Mouse (Mus musculus) forebrain, embryonic 11.5 days (tissue): ENCODE measurements at regions not wholly inside any gene's neighbourhood (a gene's known extent, or its start where the extent isn't known, plus 50 kb on each side); places are given as distances from the start of the nearest gene placed in this dataset.
"Not testable (repeated sequence)": the region's sequence is repeated elsewhere in the genome, so short reads cannot be mapped to it uniquely, and the experiment has no call there.

Source experiments
- ATAC-seq: fragments of 200-750 bp; cut with Nextera tagmentation; replicated peaks from 2 replicates; pipeline ENCODE4 v1.8.0; 2017; ENCODE audit warnings: moderate TSS enrichment; ENCODE audit not compliant: low FRiP score
- DNase-seq: peaks from one replicate; pipeline ENCODE4 v3.0.0-alpha.2; 2017; ENCODE audit warnings: low spot score
- H3K27ac ChIP-seq: fragments of 300-500 bp; sonication (generic); 2 replicates; pipeline ENCODE4 v1.5.1; 2014; ENCODE audit warnings: low read depth, low read length
- H3K27me3 ChIP-seq: fragments of 300-500 bp; sonication (generic); 2 replicates; pipeline ENCODE4 v1.6.1; 2014; ENCODE audit warnings: mild to moderate bottlenecking, low read length, mixed read lengths; ENCODE audit not compliant: control insufficient read depth, insufficient read depth
- H3K36me3 ChIP-seq: fragments of 300-500 bp; sonication (generic); 2 replicates; pipeline ENCODE4 v1.6.1; 2014; ENCODE audit warnings: mild to moderate bottlenecking, low read length, moderate library complexity, mixed read lengths; ENCODE audit not compliant: control insufficient read depth, insufficient read depth
- H3K4me1 ChIP-seq: fragments of 300-500 bp; sonication (generic); replicated peaks from 2 replicates; pipeline ENCODE4 v1.6.1; 2014; ENCODE audit warnings: low read length, mixed read lengths; ENCODE audit not compliant: control insufficient read depth, insufficient read depth
- H3K4me2 ChIP-seq: fragments of 300-500 bp; sonication (generic); 2 replicates; pipeline ENCODE4 v1.6.1; 2014; ENCODE audit warnings: low read depth, mild to moderate bottlenecking, low read length, moderate library complexity, mixed read lengths; ENCODE audit not compliant: severe bottlenecking
- H3K4me3 ChIP-seq: fragments of 300-500 bp; sonication (generic); 2 replicates; pipeline ENCODE4 v1.5.1; 2014; ENCODE audit warnings: low read depth, low read length
- H3K9ac ChIP-seq: fragments of 300-500 bp; sonication (generic); 2 replicates; pipeline ENCODE4 v1.6.1; 2014; ENCODE audit warnings: low read length
- H3K9me3 ChIP-seq: fragments of 300-500 bp; sonication (generic); 2 replicates; pipeline ENCODE4 v1.6.1; 2016; ENCODE audit warnings: low read length, mixed read lengths; ENCODE audit not compliant: control insufficient read depth
- WGBS: fragments of 180-500 bp; shearing (Covaris S2); extraction: QIAGEN DNeasy Blood & Tissue Kit; methylation state at CpG from one replicate; pipeline ENCODE4 v1.1.7; 2014; 5-methylcytosine and 5-hydroxymethylcytosine counted together

DNA sequence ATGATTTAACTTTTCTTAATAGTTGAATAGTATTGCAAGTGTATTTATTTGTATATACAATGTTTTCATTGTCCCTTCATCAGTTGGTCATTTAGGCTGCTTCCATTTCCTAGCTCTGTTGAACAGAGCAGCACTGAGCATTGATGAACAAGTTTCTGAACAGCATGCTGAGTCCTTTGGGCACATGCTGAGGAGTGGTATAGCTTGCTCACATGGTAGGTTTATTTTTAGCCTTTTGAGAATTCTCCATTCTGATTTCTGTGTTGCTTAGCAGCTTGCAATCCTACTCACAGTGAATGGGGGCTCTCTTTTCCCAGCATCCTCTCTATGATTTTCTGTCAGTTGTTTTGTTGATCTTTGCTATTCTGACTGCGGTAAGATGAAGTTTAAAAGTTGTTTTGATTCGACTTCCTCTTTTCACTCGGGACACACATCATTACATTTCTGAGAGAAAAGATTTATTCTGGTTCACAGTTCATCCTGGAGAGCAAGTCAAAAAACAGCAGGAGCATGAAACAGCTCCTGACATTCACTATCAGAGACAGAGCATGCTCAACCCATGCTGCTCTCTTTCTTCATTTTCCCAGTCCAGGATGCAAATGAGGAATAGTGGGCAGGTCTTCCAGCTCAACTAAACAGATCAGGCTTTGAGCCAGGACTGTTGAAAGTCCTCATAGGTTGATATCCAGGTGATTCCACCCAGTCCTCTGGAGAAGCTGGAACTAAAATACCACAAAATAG, 413.1 kb downstream of the Gm37988 start:
- ATAC-seq (no peak), DNase-seq (no peak)
- no peak overlapping the region for H3K9ac ChIP-seq
- no peaks in the 10 kb centered on the region for H3K9me3 ChIP-seq
- H3K4me1 ChIP-seq: no peaks in the 10 kb centered on the region
- H3K36me3 ChIP-seq: no peaks in the 10 kb centered on the region
- no peak overlapping the region for H3K4me2 ChIP-seq
- H3K27me3 ChIP-seq: no peaks in the 10 kb centered on the region
- H3K27ac ChIP-seq: no peak overlapping the region
- H3K4me3 ChIP-seq: no peak overlapping the region
- WGBS: 86% methylated on average over 3 of the region's 3 CpGs

DNA sequence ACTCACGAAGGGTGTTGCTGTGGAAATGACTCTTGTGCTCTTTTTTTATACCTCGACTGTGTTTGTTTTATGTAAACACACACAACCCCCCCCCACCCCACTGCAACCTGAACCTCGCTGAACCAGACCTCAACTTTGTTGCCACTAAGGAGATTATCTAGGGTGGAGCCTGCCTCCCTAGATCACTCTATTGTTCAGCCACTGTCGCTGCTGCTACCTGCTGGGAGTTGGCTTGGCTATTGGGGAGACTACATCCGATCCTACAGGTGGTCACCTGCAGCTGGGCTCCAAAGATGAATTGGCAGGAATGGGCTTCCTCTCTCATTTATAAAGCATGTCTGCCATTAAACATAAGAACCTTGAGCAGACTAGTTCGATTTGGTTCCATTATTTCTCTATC, 420.2 kb downstream of the Gm37988 start:
- no peak for ATAC-seq

DNA sequence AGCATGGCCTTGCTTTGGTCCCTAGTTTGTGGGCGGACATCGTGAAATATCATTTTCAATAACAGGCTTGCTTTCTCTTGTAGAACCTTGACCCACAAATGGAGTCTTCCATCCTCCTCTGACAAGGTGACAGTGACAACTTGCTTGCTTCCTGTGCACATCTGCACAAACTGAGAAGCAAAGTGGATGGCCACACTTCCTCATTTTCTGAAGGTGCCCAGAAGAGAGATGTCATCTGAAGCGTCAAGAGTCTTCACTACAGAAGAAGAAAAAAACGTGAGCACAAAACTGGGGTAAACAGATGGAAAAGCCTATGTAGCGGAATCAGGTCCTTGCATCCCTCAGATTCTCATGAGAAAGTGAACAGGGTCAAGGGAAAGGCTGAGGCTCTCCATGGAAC, 423.5 kb downstream of the Gm37988 start:
- H3K36me3 ChIP-seq: no peaks in the 10 kb centered on the region
- no peaks in the 10 kb centered on the region for H3K9me3 ChIP-seq
- no peak overlapping the region for H3K4me3 ChIP-seq
- no peak overlapping the region for H3K27ac ChIP-seq
- DNase-seq: no peak
- no peak overlapping the region for H3K9ac ChIP-seq
- no peaks in the 10 kb centered on the region for H3K27me3 ChIP-seq
- H3K4me2 ChIP-seq: no peak overlapping the region
- no peaks in the 10 kb centered on the region; the same call in 1 of the 2 replicates for H3K4me1 ChIP-seq
- ATAC-seq: no peak
- 86% methylated on average over 5 of the region's 5 CpGs for WGBS

More for the DNA sequence above, 420.2 kb downstream of the Gm37988 start:
- Histone ChIP-seq H3K4me2 (no peak overlapping the region), H3K4me3 (no peak overlapping the region), H3K36me3 (no peaks in the 10 kb centered on the region), H3K9me3 (no peaks in the 10 kb centered on the region), H3K4me1 (no peaks in the 10 kb centered on the region; the same call in 1 of the 2 replicates), H3K27ac (no peak overlapping the region), H3K27me3 (no peaks in the 10 kb centered on the region), H3K9ac (no peak overlapping the region)
- WGBS: 12% methylated on average over 6 of the region's 6 CpGs
- DNase-seq: no peak

GRCm38 (mm10) chr1:5231961-5232846, 424.5 kb downstream of the Gm37988 start:
- H3K36me3 ChIP-seq: no peaks in the 10 kb centered on the region
- H3K4me3 ChIP-seq: no peak overlapping the region
- no peak overlapping the region for H3K27ac ChIP-seq
- no peaks in the 10 kb centered on the region for H3K9me3 ChIP-seq
- H3K4me1 ChIP-seq: no peaks in the 10 kb centered on the region; the same call in 1 of the 2 replicates
- H3K9ac ChIP-seq: no peak overlapping the region
- WGBS: 35% methylated on average over 4 of the region's 4 CpGs
- H3K4me2 ChIP-seq: no peak overlapping the region
- no peaks in the 10 kb centered on the region for H3K27me3 ChIP-seq
- DNase-seq (no peak), ATAC-seq (peak; percentile 47)

- Histone ChIP-seq H3K4me1 (no peaks in the 10 kb centered on the region; the same call in 1 of the 2 replicates), H3K4me3 (no peak overlapping the region), H3K9ac (no peak overlapping the region), H3K9me3 (no peaks in the 10 kb centered on the region), H3K36me3 (no peaks in the 10 kb centered on the region), H3K27ac (no peak overlapping the region), H3K27me3 (no peaks in the 10 kb centered on the region), H3K4me2 (no peak overlapping the region)
- no peak for DNase-seq
- ATAC-seq: peak; percentile 82
- 0% methylated on average over 1 of the region's 1 CpGs for WGBS
These were observed 425.2 kb downstream of the Gm37988 start for GRCm38 (mm10) chr1:5232847-5233245.

- no peak overlapping the region for H3K9ac ChIP-seq
- H3K27ac ChIP-seq: no peak overlapping the region
- 87% methylated on average over 3 of the region's 3 CpGs for WGBS
- ATAC-seq: no peak
- H3K9me3 ChIP-seq: no peaks in the 10 kb centered on the region
- H3K36me3 ChIP-seq: no peaks in the 10 kb centered on the region
- DNase-seq: no peak
- no peaks in the 10 kb centered on the region for H3K4me1 ChIP-seq
- no peak overlapping the region for H3K4me3 ChIP-seq
- no peaks in the 10 kb centered on the region for H3K27me3 ChIP-seq
- H3K4me2 ChIP-seq: no peak overlapping the region
These were observed 435.5 kb downstream of the Gm37988 start for GRCm38 (mm10) chr1:5243186-5243585.

GRCm38 (mm10) chr1:5260874-5261273, 453.2 kb downstream of the Gm37988 start:
- not testable (repeated sequence) for H3K36me3 ChIP-seq, H3K4me2 ChIP-seq, H3K27me3 ChIP-seq, H3K4me1 ChIP-seq, H3K27ac ChIP-seq, H3K9ac ChIP-seq, H3K9me3 ChIP-seq, DNase-seq, H3K4me3 ChIP-seq, ATAC-seq
- WGBS: 60% methylated on average over 6 of the region's 6 CpGs

- not testable (repeated sequence) for H3K4me2 ChIP-seq, ATAC-seq, H3K27ac ChIP-seq, DNase-seq, H3K4me3 ChIP-seq, H3K36me3 ChIP-seq, H3K9me3 ChIP-seq, H3K27me3 ChIP-seq, H3K9ac ChIP-seq, H3K4me1 ChIP-seq
- WGBS: 35% methylated on average over 2 of the region's 2 CpGs
These were observed 453.6 kb downstream of the Gm37988 start for GRCm38 (mm10) chr1:5261297-5261696.
